Mouse (Mus musculus) adrenal gland, adult 2 months (tissue): ENCODE data around the gene 4933428G20Rik. TPM values are rescaled to one million over a fixed set of nuclear protein-coding genes. Genes with fewer than 3 reads are reported as not detected.

Experiments
- DNase-seq: peaks from one replicate; pipeline ENCODE4 v3.0.0; 2021
- polyA plus RNA-seq: library from polyadenylated mRNA; depleted of rRNA; stranded (reverse); fragments of >200 nt; gene quantifications from 2 replicates; pipeline ENCODE4 v1.2.3, GENCODE M21; 2012
- total RNA-seq, 2 experiments: library from RNA; stranded (reverse); gene quantifications; 2 replicates each; pipeline ENCODE4 v1.2.3; 2021

The 4933428G20Rik gene
- total and polyA plus RNA-seq, 3 experiments = 0.07 to 0.59 TPM; not detected in 1

DNA sequence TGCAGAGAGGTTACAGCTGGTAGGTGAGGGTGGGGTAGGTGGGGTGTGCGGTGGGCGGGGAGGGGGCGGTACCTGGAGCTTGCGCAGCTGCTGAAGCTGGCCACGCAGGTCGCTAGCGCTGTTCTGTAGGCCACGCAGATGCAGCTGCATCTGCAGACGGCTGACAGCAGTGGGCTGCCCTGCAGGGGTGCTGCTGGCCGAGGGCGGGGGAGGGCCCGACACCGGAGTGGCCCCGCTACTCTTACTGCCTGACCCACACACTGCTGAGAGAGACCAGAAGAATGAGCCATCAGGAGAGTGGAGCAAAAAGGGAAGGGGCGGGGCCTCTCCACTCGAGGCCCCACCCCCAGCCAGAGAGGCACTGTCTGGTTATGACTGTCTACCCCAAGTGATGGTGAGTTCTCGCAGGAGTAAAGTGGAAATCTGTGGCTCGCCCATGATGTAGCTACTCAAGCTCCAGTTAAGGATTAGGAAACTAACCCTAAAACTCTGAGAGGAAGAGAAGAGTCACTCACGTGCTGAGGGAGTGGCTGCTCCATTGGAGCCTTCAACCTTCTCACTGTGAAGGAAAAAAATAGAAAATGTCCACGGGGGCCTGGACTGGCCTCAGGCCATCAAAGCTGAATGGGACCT, 32.9 kb upstream of the 4933428G20Rik start:
- DNase-seq = no peak

DNA sequence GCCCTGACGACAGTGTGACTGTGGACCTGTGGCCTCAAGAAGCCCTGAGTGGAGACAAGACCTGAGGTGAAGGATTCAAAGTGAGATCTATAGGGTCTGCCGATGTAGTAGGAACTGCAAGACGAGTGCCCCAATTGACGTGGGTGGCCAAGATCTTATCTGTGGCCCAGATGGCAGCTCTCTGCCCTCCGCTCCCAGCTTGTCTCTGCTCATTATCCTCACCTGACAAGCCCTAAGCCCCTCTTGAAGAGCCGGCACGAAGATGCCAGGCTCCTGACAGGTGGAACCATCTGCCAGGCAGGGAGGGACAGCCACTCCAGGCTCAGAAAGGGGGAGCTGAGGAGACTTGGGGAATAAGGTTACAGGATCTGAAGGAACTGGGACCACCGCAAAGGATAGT, 32.2 kb upstream of the 4933428G20Rik start:
- DNase-seq = no peak

DNA sequence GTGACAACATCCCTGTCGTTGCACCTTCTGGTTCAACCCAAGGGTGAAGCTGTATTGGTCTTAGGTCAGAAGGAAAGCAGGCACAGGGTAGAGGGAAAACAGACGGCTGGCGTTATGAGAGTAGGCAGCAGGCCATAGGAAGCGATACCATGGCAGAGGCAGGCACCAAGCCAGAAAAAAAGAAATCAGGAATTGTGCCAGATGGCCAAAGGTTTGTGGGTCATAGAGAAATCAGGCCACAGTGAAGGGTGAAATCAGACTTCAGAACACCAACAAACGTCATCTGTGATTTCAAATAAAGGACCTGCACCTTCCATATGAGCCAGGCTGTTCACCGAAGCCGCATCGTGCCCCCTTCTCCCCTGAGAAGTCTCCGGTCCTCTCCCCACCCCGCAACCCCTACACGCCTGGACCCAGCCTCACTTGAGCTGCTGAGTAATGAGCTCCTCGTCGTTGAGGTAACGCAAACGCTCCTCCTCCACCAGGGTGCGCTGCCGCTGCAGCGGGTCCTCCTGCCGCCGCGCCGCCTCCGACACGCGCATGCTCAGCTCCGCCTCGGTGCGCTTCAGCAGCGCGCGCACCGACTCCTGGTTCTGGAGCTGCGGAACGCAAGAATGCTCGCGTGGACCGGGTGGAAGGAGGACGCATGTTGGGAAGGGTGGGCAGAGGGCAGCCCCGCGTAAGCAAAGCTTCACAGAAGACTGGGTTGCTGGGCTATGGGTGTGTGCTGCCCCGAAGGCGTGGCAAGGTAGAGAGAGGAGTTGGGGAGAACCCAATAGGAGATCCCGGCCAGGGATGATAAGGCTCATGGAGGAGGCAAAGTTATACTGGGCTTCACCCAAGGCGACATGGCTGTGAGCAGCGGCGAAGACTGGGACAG, 31.5 kb upstream of the 4933428G20Rik start:
- peak; percentile 94 for DNase-seq

DNA sequence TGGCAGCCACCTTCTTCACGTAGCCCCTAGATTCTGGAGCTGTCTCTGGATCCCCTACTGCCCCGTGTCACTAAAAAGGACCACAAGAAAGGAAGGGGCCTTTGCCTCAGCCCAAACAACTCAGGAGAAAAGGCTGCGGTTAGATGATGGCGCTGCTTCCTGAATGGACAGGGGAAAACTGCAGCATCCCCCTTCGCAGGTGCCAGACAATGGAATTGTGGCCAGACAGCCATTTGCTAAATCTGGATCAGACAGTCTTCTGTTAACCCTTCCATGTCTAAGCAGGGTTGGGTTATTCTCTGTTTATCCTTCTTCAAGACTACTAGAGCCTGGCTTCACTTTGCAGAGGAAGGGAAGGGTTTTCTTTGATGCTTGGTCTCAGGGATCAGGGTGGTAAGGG, 30.8 kb upstream of the 4933428G20Rik start:
- DNase-seq = no peak

DNA sequence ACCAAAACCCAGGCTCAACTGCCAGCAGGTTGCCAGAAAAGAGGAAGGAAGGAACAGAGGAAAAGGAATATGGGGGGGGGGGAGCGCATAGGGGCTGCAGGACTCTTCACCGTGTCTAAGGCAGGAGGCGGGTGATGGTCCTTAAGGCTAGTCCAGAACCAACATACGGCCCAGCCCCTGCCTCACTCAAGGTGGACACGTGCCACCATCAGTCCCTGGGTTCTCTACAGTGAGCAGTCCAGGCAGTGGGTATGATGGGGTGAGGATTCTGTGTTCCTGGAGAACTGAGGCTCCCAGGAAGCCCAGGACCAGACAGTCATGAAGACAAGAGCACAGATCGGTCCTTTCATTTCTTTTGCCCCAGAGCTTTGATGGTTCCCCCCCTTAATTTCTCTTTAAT, 29.9 kb upstream of the 4933428G20Rik start:
- DNase-seq = no peak

DNA sequence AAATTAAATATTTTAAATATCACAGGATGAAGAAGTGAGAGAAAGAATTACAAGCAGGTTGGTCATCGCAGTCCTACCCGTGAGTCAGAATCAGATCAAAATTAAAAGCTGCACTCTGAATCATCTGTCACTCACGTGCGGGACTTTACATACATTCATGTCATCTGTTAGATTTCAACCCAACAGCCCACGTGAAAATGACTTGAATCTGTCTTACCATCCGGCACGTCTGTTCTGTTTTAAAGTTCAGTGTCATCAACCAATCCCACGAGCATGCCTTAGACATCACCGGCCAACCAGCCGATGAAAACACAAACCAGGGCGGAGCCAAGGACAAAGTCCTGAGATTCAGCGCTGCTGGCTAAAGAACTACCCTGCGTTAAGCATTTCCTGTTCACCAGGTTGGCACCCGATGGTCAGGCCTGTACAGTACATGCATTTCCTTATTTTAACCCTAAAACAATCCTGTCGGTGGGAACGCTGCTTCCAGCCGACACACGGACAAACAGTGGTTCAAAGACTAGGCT, 28.2 kb upstream of the 4933428G20Rik start:
- DNase-seq = no peak

DNA sequence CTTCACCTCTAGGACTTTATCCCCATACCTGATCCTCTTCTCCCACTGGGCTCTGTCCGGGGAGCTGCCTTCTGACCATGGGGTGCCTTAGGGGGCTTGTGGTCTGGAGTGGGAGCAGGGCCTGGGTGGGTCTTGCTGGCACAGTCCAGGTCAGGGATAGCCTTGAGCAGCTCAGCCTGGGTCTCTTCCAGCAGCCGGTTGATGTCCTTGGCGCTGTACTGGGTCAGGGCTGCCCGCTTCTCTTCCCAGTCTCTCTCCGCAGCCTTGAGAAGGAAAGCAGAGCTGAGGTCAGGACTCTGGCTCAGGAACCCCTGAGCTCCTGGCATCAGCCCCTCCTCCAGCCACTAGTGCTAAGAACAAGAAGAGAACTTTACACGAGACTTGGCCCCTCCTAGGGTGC, 25.2 kb upstream of the 4933428G20Rik start:
- DNase-seq = peak; percentile 91

DNA sequence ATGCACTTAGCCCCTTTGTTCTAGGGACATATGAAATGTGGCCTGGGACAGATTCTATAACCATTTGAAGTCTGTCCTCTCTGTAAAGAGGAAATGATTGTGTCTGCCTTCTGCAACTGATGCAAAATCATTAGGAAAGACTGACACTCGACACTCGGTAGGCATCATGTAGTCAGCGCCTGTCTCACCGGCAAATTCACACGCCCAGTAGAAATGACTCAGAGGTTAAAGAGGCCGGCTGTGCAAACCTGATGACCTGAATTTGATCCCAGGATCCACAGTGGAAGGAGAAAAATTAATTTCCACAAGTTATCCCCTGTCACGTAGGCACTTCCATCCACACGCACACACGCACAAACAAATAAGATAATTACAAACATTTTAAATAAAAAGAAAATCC, 24.2 kb upstream of the 4933428G20Rik start:
- DNase-seq = peak; percentile 66

DNA sequence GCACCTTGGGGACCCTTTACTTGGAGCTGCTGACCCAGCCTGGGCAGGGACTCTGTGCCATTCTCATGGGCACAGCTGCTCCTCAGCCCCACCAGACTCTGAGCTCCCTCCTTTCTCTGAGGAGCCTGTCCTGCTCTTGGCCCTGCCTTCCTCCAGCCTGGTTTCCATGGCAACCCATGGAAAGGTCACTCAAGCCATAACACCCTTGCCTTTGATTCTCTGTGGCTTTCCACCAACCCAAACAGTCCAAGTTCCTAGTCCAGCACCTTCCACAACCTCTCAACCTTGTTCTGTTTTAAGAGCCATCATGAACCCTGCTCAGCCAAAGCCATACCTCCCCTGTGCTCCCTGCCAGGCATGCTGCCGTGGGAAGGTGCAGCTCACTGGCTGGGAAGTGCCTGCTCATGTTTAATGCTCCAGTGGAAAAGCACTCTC, 23.7 kb upstream of the 4933428G20Rik start:
- DNase-seq = peak; percentile 87

DNA sequence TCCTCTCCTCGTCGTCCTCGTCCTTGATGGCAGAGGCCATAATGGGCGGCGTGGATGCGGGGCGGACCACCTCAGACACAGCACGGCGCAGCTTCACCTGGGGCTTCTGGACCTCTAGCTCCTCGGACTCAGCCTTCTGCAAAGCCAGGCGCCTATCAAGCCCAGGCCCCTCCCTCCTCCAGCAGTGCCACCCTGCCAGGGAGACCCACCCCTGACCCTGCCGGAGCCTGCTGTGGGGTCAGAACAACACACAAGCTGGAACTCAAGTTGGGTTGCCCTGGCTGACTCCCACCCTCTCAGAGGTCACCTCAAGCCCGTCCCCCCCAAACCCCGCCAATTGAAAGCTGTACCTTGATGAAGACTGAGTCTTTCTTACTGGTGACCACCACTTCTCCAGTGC, 23.0 kb upstream of the 4933428G20Rik start:
- DNase-seq = peak; percentile 54

DNA sequence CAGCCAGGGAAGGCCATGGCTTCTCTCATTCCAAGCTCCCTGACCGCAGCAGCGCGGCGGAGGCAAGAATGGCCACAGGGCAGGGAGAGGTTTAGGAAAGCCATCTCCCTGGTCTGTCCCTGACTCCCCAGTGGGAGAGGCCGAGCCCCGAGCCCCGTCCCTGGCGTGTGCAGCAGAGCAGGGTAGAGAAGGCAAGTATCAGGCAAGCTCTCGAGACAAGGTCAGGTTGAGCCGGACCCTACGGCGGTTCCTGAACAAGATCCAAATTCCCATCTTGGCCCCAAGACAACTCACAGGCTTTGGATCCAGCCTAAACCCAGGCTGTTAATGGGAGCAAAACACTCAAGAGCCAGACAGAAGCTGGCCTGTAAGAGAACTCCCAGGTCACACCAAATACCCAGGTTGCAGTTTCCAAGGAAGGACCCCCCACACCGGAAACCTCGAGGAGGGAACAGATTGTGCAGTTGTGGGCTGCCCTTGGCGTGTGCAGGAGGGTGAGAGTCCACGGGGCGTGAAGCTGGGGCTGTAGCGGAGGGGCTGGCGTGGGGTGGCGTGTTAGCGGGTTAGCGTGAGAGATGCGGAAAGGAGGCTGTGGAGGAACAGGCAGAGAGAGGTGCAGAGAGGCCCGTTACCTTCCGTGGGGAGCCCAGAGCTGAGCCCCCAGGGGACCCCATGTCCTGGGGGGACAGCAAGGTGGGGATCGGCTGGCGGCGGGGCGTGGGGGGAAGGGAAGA, 21.8 kb upstream of the 4933428G20Rik start:
- peak; percentile 61 for DNase-seq

DNA sequence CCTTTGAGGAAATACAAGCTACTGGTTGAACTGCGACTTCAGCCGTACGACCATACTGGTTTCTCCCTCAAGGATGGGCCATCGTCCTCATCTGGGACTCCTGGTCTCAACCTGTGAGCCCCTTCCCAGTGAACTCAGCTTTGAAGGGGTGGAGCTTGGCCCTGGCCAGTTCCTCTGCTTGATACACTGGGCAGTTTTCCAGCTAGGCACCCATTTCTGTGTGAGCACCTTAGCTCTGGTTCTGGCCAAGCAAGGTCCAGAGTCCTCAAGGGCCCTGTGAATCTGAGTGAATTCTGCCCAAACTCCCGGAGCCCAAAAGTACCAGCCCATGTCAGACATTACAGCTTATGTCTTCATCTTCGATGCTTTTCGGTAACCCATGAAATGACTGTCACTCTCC, 20.4 kb upstream of the 4933428G20Rik start:
- DNase-seq = no peak

DNA sequence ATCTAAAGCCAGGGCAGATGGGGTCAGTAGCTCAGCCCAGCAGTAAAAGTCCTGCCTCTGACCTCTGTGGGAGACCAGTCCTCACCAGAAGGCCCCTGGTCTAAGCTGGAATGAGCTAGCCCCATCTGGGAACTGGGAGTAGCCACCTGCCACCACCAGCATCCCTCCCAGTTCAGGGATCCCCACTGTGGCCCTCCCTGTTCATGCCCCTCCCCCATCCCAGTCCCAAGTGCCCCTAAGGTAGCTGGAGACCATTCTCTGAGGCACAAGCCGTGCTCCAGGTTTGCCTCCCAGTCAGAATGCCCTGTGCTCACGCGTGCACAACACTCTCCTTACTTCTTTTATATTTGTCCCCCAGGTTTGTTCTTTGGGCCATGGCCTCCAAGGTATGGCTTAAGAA, 12.9 kb upstream of the 4933428G20Rik start:
- DNase-seq = no peak

DNA sequence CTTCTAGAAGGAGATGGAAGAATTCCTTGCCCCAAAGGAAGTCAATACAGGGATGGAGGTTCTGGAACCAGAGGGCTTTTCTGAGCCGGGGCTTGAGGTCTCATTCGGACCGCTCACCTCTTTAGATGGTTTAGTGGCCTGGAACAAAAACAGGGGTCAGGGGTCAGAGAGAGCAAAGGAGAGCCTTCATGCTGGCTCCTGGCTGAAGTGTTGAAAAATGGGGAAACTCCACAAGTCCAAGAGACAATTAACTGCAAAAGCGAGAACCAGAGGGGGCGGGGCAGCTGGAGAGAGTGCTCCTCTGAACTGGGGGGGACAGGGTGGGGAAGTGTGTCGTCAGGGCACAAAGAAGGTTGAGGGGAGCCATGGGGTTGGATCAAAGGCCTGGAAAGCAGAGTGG, 12.4 kb upstream of the 4933428G20Rik start:
- DNase-seq = no peak

DNA sequence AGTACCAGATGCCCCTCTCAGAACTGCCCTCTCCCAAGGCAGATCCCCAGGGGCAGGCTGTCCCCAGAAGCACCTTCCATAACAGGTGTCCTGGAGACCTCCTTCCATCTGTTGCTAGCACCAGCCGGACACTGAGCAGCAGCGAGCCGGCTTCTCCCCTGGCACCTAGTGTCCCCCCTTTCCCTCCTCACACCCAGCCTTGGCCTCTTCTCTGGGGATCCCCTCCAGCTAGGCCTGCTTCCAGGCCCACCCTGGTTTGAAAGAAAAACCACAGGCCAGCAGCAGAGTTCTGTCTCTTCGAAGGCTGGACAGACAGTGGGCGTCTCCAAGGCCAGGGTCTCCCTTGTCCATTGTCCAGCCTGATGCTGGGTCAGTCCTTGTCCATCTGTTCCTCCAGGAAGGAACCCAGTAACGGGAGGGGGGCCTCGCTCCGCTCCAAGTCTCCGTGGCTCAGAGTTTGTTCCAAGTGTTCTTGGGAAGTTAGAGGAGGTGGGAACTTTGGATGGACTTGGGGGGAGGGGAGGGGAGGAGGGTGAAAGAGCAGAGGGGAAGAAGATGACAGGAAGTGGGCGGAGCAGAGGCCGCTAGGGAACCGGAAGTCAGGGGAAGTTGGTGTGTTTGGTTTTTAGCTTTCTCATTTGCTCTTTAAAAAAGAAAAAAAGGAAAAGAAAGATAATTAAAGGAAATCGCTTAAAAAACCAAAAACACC, 11.7 kb upstream of the 4933428G20Rik start:
- no peak for DNase-seq

DNA sequence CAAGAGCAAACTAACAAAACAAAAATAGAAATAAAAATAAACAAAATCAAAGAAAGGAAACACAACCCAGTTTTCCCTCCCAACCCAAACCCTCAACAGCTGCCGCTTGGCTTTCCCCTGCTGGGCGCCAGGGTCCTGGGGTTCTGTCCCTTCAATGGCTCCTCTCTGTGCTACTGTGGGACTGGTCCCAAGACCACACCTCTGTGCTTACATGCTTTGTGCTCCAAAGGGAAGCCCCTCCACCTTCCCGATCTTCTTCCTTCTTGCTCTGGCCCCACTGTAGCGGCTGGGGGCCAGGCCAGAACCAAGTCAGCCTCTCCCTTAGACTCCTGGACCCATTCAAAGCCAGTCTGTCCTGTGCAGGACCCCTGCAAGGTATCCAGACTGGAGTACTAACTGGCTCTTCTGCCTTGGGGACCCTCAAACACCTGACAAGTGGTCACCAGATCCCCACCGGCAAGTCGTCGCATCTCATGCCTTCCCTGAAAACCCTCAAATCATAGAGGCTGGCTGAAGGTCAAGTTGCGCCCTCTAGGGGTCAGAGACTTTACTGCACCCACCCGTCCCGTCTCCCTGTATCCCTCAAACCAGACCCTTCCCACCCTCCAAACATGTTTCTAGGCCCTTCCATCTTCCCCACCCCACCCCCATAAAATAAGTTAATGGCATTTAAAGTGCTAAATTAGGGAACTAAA, 11.0 kb upstream of the 4933428G20Rik start:
- DNase-seq = peak; percentile 73

DNA sequence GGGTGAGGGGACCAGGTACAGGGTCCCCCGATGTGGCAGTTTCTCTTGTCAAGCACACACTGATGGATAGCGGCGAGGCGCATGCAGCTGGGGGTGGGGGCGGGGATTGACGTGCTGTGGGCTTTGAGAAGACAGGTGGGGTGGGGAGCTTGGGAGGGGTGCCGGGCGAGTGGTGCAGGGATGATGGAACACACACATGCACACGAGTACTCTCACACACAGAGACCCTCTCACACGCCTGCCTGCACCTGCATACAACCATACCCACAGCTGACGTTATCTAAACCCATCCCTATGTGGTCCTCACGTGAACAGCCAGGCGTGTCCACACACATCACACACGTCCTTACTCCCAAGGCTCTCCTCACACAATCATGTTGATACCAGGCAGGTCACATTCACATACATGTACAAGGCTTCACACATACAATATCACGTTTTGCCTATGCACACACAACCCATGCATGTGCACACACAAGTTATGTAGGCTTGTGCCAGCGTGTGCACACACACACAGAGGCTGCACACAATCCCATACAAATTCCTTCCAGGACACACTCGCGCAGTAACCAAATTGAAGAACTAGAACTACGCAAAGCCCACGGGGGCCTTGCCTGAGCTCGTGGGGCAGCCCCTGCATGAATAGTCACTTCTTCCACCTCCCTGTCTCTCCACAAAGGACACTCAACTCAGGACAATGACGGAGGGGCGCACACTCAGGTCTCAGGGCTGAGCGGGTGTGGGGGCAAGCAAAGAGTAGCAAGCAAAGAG, 9.8 kb upstream of the 4933428G20Rik start:
- DNase-seq = no peak

DNA sequence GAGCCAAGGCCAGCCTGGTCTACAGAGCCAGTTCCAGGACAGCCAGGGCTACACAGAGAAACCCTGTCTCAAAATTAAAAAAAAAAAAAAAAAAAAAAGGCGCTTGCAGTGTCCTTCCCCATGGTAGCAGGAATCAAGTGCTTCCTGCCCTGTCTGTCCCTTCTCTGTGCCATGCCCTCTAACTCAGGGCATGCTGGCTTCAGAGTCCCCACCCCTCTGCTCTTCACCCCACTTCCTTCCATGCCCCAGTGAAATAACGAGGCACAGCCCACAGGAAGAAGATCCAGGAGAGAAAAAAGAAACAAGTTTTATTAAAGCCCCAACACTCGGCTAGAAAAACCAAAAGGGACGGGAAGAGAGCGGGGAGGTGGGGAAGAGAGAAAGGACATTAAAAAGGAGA, 8.9 kb upstream of the 4933428G20Rik start:
- no peak for DNase-seq

DNA sequence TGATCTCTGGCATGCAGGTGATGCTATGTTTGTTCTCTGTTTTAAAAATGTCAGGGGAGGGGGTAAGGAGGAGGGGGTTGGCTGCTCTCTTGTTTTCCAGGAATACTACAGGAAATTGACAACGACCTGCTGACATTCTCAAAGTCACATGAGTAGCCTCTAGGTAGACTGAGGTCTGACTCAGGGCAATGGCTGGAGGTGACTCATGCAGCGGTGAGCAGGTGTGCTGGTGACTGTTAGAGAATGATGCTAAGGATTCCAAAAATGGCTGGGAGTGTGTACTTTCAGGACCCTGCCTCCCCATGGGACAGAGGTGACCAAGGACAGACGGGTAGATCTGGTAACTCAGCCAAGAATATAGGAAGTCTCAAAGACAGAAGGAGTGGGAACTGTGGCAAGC, 8.1 kb upstream of the 4933428G20Rik start:
- no peak for DNase-seq

DNA sequence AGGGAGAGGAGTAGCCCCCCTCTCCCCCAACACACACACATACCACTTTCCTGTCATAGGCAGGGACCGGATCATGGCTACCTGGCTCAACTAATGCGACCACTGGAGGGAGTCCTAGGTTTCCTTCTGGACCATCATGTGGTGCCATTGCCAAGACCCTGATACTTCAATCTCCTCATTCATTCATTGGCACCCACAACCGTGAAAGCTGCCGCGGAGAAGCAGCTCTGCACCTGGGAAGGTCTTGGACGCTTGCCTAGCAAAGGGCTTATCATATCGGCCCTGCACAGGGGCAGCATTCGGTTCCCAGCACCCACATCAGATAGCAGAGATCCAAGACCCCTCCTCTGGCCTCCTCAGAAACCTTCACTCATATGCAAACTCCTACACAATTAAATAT, 6.2 kb upstream of the 4933428G20Rik start:
- no peak for DNase-seq

DNA sequence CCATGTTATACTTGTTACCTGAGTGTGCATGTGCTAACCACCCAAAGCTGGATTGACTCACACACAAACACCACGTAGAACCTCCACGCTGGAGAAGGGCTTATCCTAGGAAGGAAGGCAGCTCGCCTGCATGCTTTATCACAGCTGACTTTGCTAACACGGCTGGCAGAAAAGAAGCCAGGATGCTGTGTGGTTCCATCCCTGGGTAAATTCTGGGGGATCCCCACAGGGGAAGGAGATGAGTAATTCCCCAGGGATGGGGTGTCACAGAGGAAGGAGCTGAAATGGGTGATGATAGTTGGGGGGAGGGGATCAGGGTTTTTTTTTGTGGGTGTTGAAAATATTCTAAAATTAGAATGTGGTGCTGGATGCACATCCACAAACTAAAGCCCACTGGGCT, 5.6 kb upstream of the 4933428G20Rik start:
- DNase-seq = no peak
